Mouse (Mus musculus): ENCODE data around the gene Cd300lf.

DNA sequence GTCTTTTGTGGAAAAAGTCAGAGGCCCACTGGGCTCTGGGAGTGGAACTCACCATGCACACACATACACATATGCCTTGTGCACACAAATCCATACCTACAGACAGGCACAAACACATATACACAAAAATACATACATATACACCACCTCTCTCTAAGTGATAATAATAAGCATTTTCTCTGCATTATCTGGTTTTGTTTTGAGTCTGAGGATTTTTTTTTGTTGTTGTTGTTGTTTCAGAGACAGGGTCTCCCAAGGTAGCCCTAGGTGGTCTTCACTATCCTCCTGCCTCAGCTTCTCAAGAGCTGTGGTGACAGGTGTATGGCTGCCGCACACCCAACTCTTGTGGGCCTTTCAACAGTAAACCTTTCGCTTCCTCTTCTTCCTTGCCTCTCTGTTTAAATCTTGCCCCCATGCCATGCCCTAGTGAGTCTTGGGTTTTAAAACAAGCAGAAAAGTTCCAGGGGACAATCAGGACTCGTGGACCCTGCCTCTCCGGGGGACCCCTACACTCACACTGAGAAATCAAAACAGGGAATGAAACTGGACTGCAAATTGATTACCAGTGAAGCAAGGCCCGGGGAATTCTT, 33.7 kb downstream of the Cd300lf start:
- TF ChIP-seq CTCF (conservative IDR thresholded peaks at IDR 0.05; ENCODE audit: insufficient read depth, insufficient read length, low read depth, low read length) (no peak), POLR2A (IDR thresholded peaks at IDR 0.05; ENCODE audit: low read depth, low read length) (no peak)
